Mouse (Mus musculus) cortical plate, adult 2 months (tissue): ENCODE measurements around the gene Dip2a. TPM values are rescaled to one million over a fixed set of nuclear protein-coding genes. Genes with fewer than 3 reads are reported as not detected.

Experiments used
- H3K27ac ChIP-seq: fragments of 200-500 bp; 2 replicates; pipeline ENCODE4 v1.5.1; 2012; ENCODE audit warnings: low read length, control low read depth, inconsistent platforms; ENCODE audit not compliant: insufficient read depth
- H3K4me1 ChIP-seq: fragments of 200-500 bp; 2 replicates; pipeline ENCODE4 v1.6.1; 2011; ENCODE audit warnings: low read length; ENCODE audit not compliant: control insufficient read depth, insufficient read depth
- H3K4me3 ChIP-seq: fragments of 200-500 bp; 2 replicates; pipeline ENCODE4 v1.5.1; 2011; ENCODE audit warnings: mild to moderate bottlenecking, low read length, control low read depth; ENCODE audit not compliant: insufficient read depth
- CTCF ChIP-seq: fragments of 200-500 bp; IDR thresholded peaks from 2 replicates; pipeline ENCODE4 v1.5.1; 2011; ENCODE audit warnings: mild to moderate bottlenecking, control low read depth, low read length; ENCODE audit not compliant: insufficient read depth; ENCODE audit errors: extremely low read depth
- POLR2A ChIP-seq: fragments of 200-500 bp; IDR thresholded peaks from 2 replicates; pipeline ENCODE4 v1.6.1; 2011; ENCODE audit warnings: mild to moderate bottlenecking, low read length, control low read depth; ENCODE audit not compliant: insufficient read depth; ENCODE audit errors: extremely low read depth
- polyA plus RNA-seq: library from polyadenylated mRNA; depleted of rRNA; stranded (reverse); fragments of >200 nt; gene quantifications from 2 replicates; pipeline ENCODE4 v1.2.3, GENCODE M21; 2012

Dip2a gene
- polyA plus RNA-seq, 1 experiment, result 49.2 TPM

- H3K27ac ChIP-seq, result no peak overlapping the region
- H3K4me3 ChIP-seq, result no peak overlapping the region
- no peaks in the 10 kb centered on the region for H3K4me1 ChIP-seq
- TF ChIP-seq CTCF (no peak), POLR2A (no peak)
These were observed 9.9 kb upstream of the Dip2a start for GRCm38 (mm10) chr10:76354974-76355373.

DNA sequence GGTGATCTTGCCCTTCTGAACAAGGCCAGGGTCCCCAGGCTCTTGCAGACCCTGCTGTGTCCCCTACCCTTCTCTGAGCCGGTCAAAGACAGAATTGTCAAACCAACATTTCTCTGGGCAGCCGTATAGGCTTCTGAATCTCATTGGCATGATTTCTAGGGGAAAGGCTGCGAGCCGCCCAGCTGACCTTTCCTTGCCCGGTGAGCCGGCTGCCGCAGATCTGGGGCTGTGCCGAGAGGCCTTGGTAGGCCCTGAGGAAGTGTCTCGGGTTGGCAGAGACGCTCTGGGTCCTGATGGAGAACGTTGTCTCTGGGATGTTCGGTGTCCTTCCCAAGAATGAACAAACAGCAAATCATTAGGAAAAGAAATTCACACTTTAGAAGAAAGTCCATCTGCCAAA lies 8.9 kb upstream of the Dip2a start:
- TF ChIP-seq POLR2A, result no peak
- TF ChIP-seq CTCF, result no peak
- H3K27ac ChIP-seq, result no peak overlapping the region
- no peaks in the 10 kb centered on the region for H3K4me1 ChIP-seq
- H3K4me3 ChIP-seq, result no peak overlapping the region

- Histone ChIP-seq H3K4me3 (no peak overlapping the region), H3K4me1 (no peaks in the 10 kb centered on the region), H3K27ac (no peak overlapping the region)
- TF ChIP-seq POLR2A (no peak), CTCF (no peak)
These were observed 6.9 kb upstream of the Dip2a start for GRCm38 (mm10) chr10:76351953-76352352.

DNA sequence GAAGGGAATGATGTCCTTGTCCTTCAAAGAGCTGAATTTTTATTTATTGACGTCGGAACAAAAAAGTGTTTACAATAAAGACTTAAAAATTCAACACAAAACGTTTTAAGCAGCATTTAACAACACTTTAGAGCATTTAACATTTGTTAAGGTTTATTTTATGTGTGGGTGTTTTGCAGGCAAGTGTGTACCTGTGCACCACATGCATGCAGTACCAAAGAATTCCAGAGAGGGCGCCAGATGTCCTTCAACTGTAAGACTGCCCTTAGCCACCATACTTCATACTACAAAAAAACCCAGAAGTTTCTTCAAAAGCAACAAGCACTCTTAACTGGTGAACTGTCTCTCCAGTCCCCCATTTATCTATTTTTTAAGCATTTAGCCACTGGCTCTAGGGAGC lies 1.5 kb upstream of the Dip2a start:
- no peak for TF ChIP-seq POLR2A
- peak; percentile 45; the same call in 1 of the 2 replicates for TF ChIP-seq CTCF
- Histone ChIP-seq H3K4me3 (no peak overlapping the region), H3K27ac (no peak overlapping the region), H3K4me1 (peaks cover 3% of the 10 kb centered on the region; the same call in 1 of the 2 replicates)

DNA sequence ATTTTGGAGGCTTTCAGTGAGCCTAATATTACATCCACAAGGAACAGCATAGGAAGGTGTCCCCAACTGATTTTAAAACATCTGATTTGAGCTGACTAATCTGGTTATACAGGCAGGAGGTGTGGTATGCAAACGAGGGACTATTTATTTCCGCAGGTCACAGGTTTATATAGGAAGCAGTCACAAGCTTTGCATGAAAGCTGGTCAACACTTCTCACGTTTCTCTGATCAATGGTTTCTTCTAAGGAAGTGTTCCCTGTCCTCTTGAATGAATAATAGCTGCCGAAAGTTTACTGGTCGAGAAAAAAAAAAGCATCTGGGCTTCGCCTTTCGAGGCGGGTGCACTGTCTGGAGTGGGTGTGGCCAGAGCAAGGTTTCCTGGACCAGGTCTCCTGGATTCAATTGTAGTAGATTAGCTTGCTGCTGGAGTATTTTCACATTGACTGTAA lies 976 bp upstream of the Dip2a start:
- TF ChIP-seq POLR2A, result no peak
- TF ChIP-seq CTCF, result no peak
- H3K4me1 ChIP-seq, result peaks cover 3% of the 10 kb centered on the region; the same call in 1 of the 2 replicates
- H3K27ac ChIP-seq, result no peak overlapping the region
- H3K4me3 ChIP-seq, result peak overlapping the region; percentile 91; the same call in 1 of the 2 replicates

GRCm38 (mm10) chr10:76345540-76345902 lies 430 bp upstream of the Dip2a start:
- H3K27ac ChIP-seq, result peak overlapping the region; percentile 86
- peaks cover 3% of the 10 kb centered on the region; the same call in 1 of the 2 replicates for H3K4me1 ChIP-seq
- TF ChIP-seq POLR2A (no peak), CTCF (no peak)
- H3K4me3 ChIP-seq, result peak overlapping the region; percentile 91

- Histone ChIP-seq H3K4me1 (peaks cover 4% of the 10 kb centered on the region), H3K4me3 (no peak overlapping the region), H3K27ac (no peak overlapping the region)
- TF ChIP-seq CTCF, result no peak
- no peak for TF ChIP-seq POLR2A
These were observed 10.7 kb downstream of the Dip2a start for GRCm38 (mm10) chr10:76334350-76334749.

DNA sequence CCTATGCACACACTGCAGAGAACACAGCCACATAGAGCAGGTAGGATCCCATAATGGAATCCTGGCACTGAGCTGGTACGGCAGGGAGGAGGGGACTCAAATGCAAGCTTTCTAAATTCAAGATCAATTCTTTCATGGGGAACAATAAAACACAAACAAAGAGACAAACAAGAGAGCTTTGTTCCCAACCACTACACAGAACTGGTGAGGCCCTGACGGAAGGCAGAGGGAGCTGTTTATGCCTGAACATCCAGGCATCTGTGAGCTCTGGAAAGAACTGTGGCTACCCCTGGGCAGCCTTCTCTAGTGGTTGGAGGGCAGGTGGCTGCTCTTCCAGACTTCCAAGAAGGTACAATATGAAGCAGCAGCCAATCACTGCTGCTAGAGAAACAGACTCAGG lies 13.1 kb downstream of the Dip2a start:
- H3K4me1 ChIP-seq, result peaks cover 2% of the 10 kb centered on the region
- H3K27ac ChIP-seq, result 0 out of 2 replicates have a peak overlapping the region, but pooled peaks have one; percentile 48
- no peak for TF ChIP-seq CTCF
- TF ChIP-seq POLR2A, result no peak
- no peak overlapping the region for H3K4me3 ChIP-seq

DNA sequence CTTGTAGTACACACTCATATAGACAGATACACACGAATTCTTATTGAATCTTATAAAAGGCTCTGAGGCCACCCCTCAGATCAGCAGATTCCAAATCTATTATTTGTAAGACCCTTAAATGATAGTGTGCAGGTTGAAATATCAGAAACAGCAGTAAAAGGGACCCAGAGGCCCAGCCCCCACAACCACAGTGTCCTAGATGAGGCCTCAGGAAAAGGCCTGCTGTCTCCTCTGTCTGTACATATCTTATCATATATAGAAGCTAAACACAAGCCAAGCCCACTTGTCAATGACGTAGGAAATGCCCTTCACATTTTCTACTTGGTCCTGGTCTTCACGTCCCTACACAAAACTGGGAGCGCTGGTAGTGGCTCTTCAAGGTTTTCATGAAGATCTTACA lies 16.0 kb downstream of the Dip2a start:
- H3K4me1 ChIP-seq, result peaks cover 2% of the 10 kb centered on the region
- H3K27ac ChIP-seq, result 0 out of 2 replicates have a peak overlapping the region, but pooled peaks have one; percentile 33
- H3K4me3 ChIP-seq, result no peak overlapping the region
- TF ChIP-seq CTCF (no peak), POLR2A (no peak)

GRCm38 (mm10) chr10:76328574-76328973 lies 16.5 kb downstream of the Dip2a start:
- no peak overlapping the region for H3K27ac ChIP-seq

GRCm38 (mm10) chr10:76326304-76327006 lies 18.6 kb downstream of the Dip2a start:
- H3K27ac ChIP-seq, result no peak overlapping the region
- no peaks in the 10 kb centered on the region for H3K4me1 ChIP-seq
- H3K4me3 ChIP-seq, result no peak overlapping the region
- TF ChIP-seq CTCF (peak; percentile 25; the same call in 1 of the 2 replicates), POLR2A (no peak)

More at GRCm38 (mm10) chr10:76328574-76328973, 16.5 kb downstream of the Dip2a start:
- TF ChIP-seq CTCF, result no peak
- no peak for TF ChIP-seq POLR2A
- Histone ChIP-seq H3K4me1 (peaks cover 2% of the 10 kb centered on the region), H3K4me3 (no peak overlapping the region)
